Mouse (Mus musculus) limb, embryonic 11.5 days (tissue): Measurements from ENCODE around the gene Gabpb2. TPM values are rescaled to one million over a fixed set of nuclear protein-coding genes. Genes with fewer than 3 reads are reported as not detected.

Experiments
- ATAC-seq: fragments of 200-750 bp; cut with Nextera tagmentation; 2 replicates; pipeline ENCODE4 v1.8.0; 2017; ENCODE audit warnings: low read depth; ENCODE audit not compliant: insufficient number of reproducible peaks, low FRiP score, low TSS enrichment
- DNase-seq: peaks from one replicate; pipeline ENCODE4 v3.0.0-alpha.2; 2015; ENCODE audit warnings: low spot score
- H3K27ac ChIP-seq: fragments of 300-500 bp; sonication (generic); replicated peaks from 2 replicates; pipeline ENCODE4 v1.5.1; 2014; ENCODE audit warnings: low read depth, mild to moderate bottlenecking, low read length
- H3K27me3 ChIP-seq: fragments of 300-500 bp; sonication (generic); 2 replicates; pipeline ENCODE4 v1.6.1; 2014; ENCODE audit warnings: mild to moderate bottlenecking, low read length, mixed read lengths; ENCODE audit not compliant: control insufficient read depth, insufficient read depth
- H3K36me3 ChIP-seq: fragments of 300-500 bp; sonication (generic); 2 replicates; pipeline ENCODE4 v1.6.1; 2014; ENCODE audit warnings: mild to moderate bottlenecking, low read length, moderate library complexity, mixed read lengths; ENCODE audit not compliant: control insufficient read depth, insufficient read depth
- H3K4me1 ChIP-seq: fragments of 300-500 bp; sonication (generic); 2 replicates; pipeline ENCODE4 v1.6.1; 2014; ENCODE audit warnings: low read length, mixed read lengths; ENCODE audit not compliant: control insufficient read depth, insufficient read depth
- H3K4me2 ChIP-seq: fragments of 300-500 bp; sonication (generic); 2 replicates; pipeline ENCODE4 v1.6.1; 2014; ENCODE audit warnings: low read depth, mild to moderate bottlenecking, moderate library complexity; ENCODE audit not compliant: severe bottlenecking
- H3K4me3 ChIP-seq: fragments of 300-500 bp; sonication (generic); 2 replicates; pipeline ENCODE4 v1.5.1; 2014; ENCODE audit warnings: low read depth, low read length
- H3K9ac ChIP-seq: fragments of 300-500 bp; sonication (generic); 2 replicates; pipeline ENCODE4 v1.6.1; 2014; ENCODE audit warnings: mild to moderate bottlenecking, low read length
- H3K9me3 ChIP-seq: fragments of 300-500 bp; sonication (generic); 2 replicates; pipeline ENCODE4 v1.6.1; 2016; ENCODE audit warnings: low read length; ENCODE audit not compliant: control insufficient read depth
- WGBS: fragments of 180-500 bp; shearing (Covaris S2); extraction: QIAGEN DNeasy Blood & Tissue Kit; methylation state at CpG from one replicate; pipeline ENCODE4 v1.1.7; 2014; 5-methylcytosine and 5-hydroxymethylcytosine counted together
- polyA plus RNA-seq: library from polyadenylated mRNA; unstranded; fragments of >200 nt; fragmentation: Nextera tagmentation; extraction: Ambion mirVana; gene quantifications from 2 replicates; pipeline ENCODE4 v1.2.1, GENCODE M21; 2014

Gene Gabpb2
- polyA plus RNA-seq, 1 experiment from 2014 or later: 8.9 TPM

DNA sequence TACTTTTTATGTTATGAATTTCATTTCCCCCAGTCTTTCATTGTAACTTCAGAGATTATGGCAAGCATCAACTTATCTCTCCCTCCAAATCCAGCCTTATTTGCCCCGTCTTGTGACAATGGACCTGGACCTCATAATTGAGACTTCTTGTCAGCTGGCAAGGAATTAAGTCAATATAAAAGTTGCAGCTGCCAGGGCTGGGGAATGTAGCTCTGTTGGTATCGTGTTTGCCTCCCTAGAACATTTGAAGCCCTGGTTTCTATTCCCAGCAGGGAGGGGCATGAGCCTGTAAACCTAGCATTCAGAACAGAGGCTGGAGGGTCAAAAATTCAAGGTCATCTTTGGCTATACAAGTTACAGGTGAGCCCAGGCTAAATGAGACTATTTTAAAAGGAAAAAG lies 21.9 kb downstream of the Gabpb2 start:
- no peaks in the 10 kb centered on the region for H3K4me1 ChIP-seq
- 94% methylated on average over 2 of the region's 2 CpGs for WGBS

GRCm38 (mm10) chr3:95194721-95195135 lies 23.0 kb downstream of the Gabpb2 start:
- H3K9me3 ChIP-seq: no peaks in the 10 kb centered on the region
- H3K27ac ChIP-seq: no peak overlapping the region
- no peak for DNase-seq
- H3K4me1 ChIP-seq: no peaks in the 10 kb centered on the region
- peaks cover 12% of the 10 kb centered on the region; the same call in 1 of the 2 replicates for H3K36me3 ChIP-seq
- no peak overlapping the region for H3K4me3 ChIP-seq
- no peak overlapping the region for H3K4me2 ChIP-seq
- 84% methylated on average over 6 of the region's 6 CpGs for WGBS
- H3K9ac ChIP-seq: no peak overlapping the region
- ATAC-seq: no peak
- no peaks in the 10 kb centered on the region for H3K27me3 ChIP-seq

More for the DNA sequence above, 21.9 kb downstream of the Gabpb2 start:
- no peak for ATAC-seq
- H3K27ac ChIP-seq: no peak overlapping the region
- no peak overlapping the region for H3K4me2 ChIP-seq
- no peak overlapping the region for H3K9ac ChIP-seq
- H3K4me3 ChIP-seq: no peak overlapping the region
- DNase-seq: no peak
- H3K9me3 ChIP-seq: no peaks in the 10 kb centered on the region
- H3K27me3 ChIP-seq: no peaks in the 10 kb centered on the region
- H3K36me3 ChIP-seq: peaks cover 14% of the 10 kb centered on the region; the same call in 1 of the 2 replicates

- Histone ChIP-seq H3K9me3 (no peaks in the 10 kb centered on the region), H3K9ac (no peak overlapping the region), H3K4me3 (no peak overlapping the region), H3K27me3 (no peaks in the 10 kb centered on the region), H3K36me3 (peaks cover 11% of the 10 kb centered on the region; the same call in 1 of the 2 replicates), H3K4me1 (no peaks in the 10 kb centered on the region), H3K4me2 (no peak overlapping the region; the same call in 1 of the 2 replicates), H3K27ac (no peak overlapping the region)
- ATAC-seq: no peak
- DNase-seq: no peak
- WGBS: 89% methylated on average over 6 of the region's 6 CpGs
Measured at GRCm38 (mm10) chr3:95186888-95187287, 30.8 kb downstream of the Gabpb2 start.

GRCm38 (mm10) chr3:95186100-95186499 lies 31.6 kb downstream of the Gabpb2 start:
- 95% methylated on average over 2 of the region's 2 CpGs for WGBS
- peaks cover 11% of the 10 kb centered on the region; the same call in 1 of the 2 replicates for H3K36me3 ChIP-seq
- no peak overlapping the region for H3K27ac ChIP-seq

GRCm38 (mm10) chr3:95184796-95185577 lies 32.7 kb downstream of the Gabpb2 start:
- Histone ChIP-seq H3K27ac (no peak overlapping the region), H3K36me3 (peaks cover 11% of the 10 kb centered on the region; the same call in 1 of the 2 replicates), H3K4me1 (no peaks in the 10 kb centered on the region), H3K9me3 (no peaks in the 10 kb centered on the region), H3K27me3 (no peaks in the 10 kb centered on the region), H3K4me2 (no peak overlapping the region), H3K9ac (no peak overlapping the region), H3K4me3 (no peak overlapping the region)
- ATAC-seq (no peak), DNase-seq (no peak)
- WGBS: 91% methylated on average over 9 of the region's 9 CpGs

More at GRCm38 (mm10) chr3:95186100-95186499, 31.6 kb downstream of the Gabpb2 start:
- Histone ChIP-seq H3K4me3 (no peak overlapping the region), H3K9me3 (no peaks in the 10 kb centered on the region), H3K9ac (no peak overlapping the region), H3K4me1 (no peaks in the 10 kb centered on the region), H3K27me3 (no peaks in the 10 kb centered on the region), H3K4me2 (no peak overlapping the region)
- no peak for DNase-seq
- no peak for ATAC-seq

GRCm38 (mm10) chr3:95181841-95182240 lies 35.9 kb downstream of the Gabpb2 start:
- Histone ChIP-seq H3K9ac (no peak overlapping the region), H3K36me3 (peaks cover under 1% of the 10 kb centered on the region; the same call in 1 of the 2 replicates), H3K4me2 (no peak overlapping the region), H3K9me3 (no peaks in the 10 kb centered on the region), H3K4me3 (no peak overlapping the region), H3K27ac (no peak overlapping the region), H3K27me3 (no peaks in the 10 kb centered on the region), H3K4me1 (no peaks in the 10 kb centered on the region)
- WGBS: 73% methylated on average over 1 of the region's 1 CpGs
- DNase-seq: no peak
- ATAC-seq: no peak

DNA sequence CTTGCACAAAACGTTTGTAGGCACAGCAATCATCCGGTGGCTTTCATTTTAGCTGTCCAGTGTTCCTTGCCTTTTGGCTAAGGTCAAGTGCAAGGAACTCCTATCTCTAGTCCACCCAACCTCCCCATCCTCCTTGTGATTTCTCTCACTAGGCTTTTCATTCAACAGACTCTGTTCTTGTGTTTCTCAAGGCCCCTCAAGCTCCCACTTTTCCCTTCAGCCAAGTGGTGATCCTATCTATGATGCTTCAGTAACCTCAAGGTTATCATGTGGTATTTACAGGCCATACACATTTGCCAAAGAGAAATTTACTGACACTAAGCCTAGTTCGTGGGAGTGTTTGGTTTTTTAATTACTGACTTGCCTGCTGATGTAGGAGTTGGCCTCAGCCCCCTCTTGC lies 37.8 kb downstream of the Gabpb2 start:
- DNase-seq: no peak
- Histone ChIP-seq H3K9ac (no peak overlapping the region), H3K27me3 (no peaks in the 10 kb centered on the region), H3K36me3 (no peaks in the 10 kb centered on the region), H3K9me3 (no peaks in the 10 kb centered on the region), H3K4me3 (no peak overlapping the region), H3K4me2 (no peak overlapping the region), H3K27ac (no peak overlapping the region), H3K4me1 (no peaks in the 10 kb centered on the region)
- ATAC-seq: no peak
- 71% methylated on average over 3 of the region's 3 CpGs for WGBS

- Histone ChIP-seq H3K27me3 (no peaks in the 10 kb centered on the region), H3K27ac (no peak overlapping the region), H3K9ac (no peak overlapping the region), H3K4me3 (no peak overlapping the region), H3K9me3 (no peaks in the 10 kb centered on the region), H3K4me1 (no peaks in the 10 kb centered on the region), H3K36me3 (no peaks in the 10 kb centered on the region), H3K4me2 (no peak overlapping the region)
- ATAC-seq (no peak), DNase-seq (no peak)
- WGBS: 88% methylated on average over 5 of the region's 5 CpGs
Measured at GRCm38 (mm10) chr3:95178948-95179347, 38.8 kb downstream of the Gabpb2 start.
